Mouse (Mus musculus): ENCODE measurements around the gene Msi1.

The Msi1 gene

GRCm38 (mm10) chr5:115470766-115471531 is 41.5 kb downstream of the Msi1 start:
- DNase-seq = peak in 1 of 2 experiments; percentile 69

- DNase-seq = no peak
Observed at GRCm38 (mm10) chr5:115473191-115473590, 43.8 kb downstream of the Msi1 start.

- DNase-seq = no peak
Observed at GRCm38 (mm10) chr5:115474174-115474828, 44.9 kb downstream of the Msi1 start.

- no peak for DNase-seq
Observed at GRCm38 (mm10) chr5:115475337-115476106, 46.1 kb downstream of the Msi1 start.

GRCm38 (mm10) chr5:115476107-115476727 is 46.8 kb downstream of the Msi1 start:
- no peak for DNase-seq

GRCm38 (mm10) chr5:115479561-115479960 is 50.2 kb downstream of the Msi1 start:
- no peak for DNase-seq

- DNase-seq = peak in 1 of 2 experiments; percentile 33
Observed at GRCm38 (mm10) chr5:115480101-115480500, 50.7 kb downstream of the Msi1 start.

GRCm38 (mm10) chr5:115482390-115483265 is 53.2 kb downstream of the Msi1 start:
- no peak for DNase-seq

GRCm38 (mm10) chr5:115483385-115483784 is 54.0 kb downstream of the Msi1 start:
- DNase-seq = no peak

GRCm38 (mm10) chr5:115483947-115484920 is 54.8 kb downstream of the Msi1 start, which contains the start of gene Sirt4:
Gene Sirt4, minus strand, starts transcription at chr5:115484725.
- peak; percentile 53 to 59 for DNase-seq

- DNase-seq = no peak
Observed at GRCm38 (mm10) chr5:115484996-115485395, 55.6 kb downstream of the Msi1 start.

GRCm38 (mm10) chr5:115485489-115486205 is 56.2 kb downstream of the Msi1 start:
- no peak for DNase-seq

GRCm38 (mm10) chr5:115486726-115487125 is 57.3 kb downstream of the Msi1 start:
- no peak for DNase-seq

GRCm38 (mm10) chr5:115487353-115487752 is 58.0 kb downstream of the Msi1 start:
- no peak for DNase-seq

GRCm38 (mm10) chr5:115487942-115488580 is 58.7 kb downstream of the Msi1 start:
- DNase-seq = no peak

GRCm38 (mm10) chr5:115488841-115489698 is 59.7 kb downstream of the Msi1 start:
- DNase-seq = peak; percentile 64 to 77

GRCm38 (mm10) chr5:115489699-115490637 is 60.6 kb downstream of the Msi1 start:
- peak; percentile 77 to 83 for DNase-seq

All from spleen, adult 18-20 months (tissue).